Mouse (Mus musculus): ENCODE measurements around the gene Dgat2.

Gene Dgat2

DNA sequence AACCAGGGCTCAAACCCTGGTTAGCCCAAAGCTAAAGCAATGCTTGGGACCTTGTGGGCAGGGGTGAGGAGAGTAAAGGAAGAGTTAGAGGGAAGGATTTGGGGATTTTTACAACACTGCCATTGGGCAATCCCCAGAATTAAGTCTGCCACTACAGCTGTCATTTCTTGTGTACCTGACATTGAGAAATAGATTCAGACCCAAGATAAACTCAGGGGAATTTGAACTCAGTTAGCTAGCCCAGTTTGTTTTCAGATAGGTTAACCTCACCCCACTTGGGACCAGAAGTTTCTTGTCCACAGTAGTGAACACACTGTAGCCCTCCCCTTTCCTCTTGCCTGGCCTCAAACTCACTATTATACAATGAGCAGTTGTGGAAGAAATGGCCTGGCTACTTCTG lies 8.9 kb upstream of the Dgat2 start:
- DNase-seq, result no peak

DNA sequence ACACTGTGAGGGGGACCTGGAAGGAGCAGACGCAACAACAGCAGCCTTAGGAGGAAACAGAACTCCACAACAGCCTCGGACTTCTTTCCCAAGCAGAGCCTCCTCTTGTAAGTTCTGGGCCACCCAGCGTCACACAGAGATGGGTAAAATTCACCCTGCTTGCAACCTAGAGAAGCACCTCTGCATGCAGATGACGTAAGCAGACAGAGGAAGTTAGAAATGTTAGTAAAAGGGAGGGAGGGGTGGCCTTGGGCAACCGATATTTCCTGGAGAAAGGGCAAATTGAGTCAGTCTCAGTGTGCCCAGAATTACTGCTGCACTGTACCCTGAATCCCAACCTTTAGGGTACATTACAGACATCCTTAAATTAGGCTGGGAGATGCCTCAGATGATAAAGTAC lies 7.4 kb upstream of the Dgat2 start:
- no peak for DNase-seq

DNA sequence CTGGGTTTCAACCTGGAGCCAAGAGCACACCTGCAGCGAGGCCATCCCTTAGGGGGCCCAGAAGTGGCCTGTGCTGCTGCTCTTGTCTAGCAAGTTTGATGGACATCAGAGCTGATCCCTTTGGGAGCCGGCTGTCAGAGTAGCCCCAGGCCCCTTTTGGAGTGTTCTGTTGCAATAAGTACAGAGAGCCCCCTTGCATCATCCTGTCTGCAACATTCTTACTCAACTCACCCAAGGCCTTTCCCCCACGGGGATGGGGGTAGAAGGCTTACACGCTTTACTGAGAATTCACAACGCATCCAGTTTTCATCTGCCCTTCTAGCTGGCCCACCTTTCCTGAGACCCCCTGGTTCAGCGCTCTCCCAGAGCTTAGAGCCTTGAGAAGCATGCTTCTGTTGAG lies 6.1 kb upstream of the Dgat2 start:
- DNase-seq, result no peak

DNA sequence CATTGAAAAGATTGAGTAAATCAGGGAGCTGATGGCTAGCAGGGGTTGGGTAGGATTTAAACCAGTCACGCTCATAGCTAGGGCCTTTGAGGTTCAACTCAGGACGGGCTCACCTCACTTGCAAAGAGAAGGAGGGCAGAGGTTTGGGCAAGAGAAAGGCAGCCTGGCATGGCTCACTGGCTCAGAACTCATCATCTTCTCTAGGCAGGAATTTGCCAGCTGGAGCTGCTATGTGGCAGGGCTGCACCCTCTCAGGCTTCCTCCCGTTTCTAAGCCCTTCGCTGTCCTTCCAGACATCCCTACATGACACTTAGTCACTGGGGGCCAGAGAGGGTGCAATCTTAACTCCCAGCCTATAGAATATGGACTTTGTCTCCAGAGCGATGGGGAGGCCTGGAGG lies 4.9 kb upstream of the Dgat2 start:
- no peak for DNase-seq

DNA sequence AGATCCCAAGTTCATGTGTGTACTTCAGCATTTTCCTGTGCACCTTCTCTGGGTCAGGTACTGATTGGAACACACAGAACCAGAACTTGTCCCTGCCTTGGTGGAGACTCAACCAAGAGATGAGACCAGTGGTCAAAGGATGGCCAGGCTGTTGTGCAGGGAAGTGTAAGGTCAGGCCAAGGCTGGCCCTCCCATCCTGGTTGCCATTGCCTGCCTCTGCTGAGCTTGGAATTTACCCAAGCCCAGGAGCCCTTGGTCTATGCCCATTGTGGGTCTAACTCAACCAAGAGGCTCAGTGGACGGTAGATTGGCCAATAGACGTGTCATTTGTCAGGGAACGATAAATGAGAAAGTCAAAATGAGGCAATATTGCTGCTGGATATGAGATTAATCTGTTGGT lies 2.9 kb upstream of the Dgat2 start:
- DNase-seq, result no peak

DNA sequence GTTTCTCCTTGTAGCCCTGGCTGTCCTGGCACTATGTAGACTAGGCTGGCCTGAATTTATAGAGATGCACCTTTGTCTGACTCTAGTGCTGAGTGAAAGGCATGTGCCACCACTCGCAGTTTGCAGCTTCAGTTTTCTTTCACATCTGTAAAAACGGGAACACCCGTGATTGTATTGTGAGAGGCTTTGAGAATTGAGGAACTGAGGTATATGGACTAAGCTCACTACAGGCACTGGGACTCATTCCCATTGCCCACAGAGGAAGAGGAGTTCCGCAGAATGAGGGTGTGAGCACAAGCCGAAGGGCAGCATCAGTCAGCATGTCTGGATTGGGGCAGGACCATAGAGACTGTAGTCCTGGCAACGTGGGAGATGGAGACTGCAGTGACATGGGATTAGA lies 1.2 kb upstream of the Dgat2 start:
- DNase-seq, result no peak

DNA sequence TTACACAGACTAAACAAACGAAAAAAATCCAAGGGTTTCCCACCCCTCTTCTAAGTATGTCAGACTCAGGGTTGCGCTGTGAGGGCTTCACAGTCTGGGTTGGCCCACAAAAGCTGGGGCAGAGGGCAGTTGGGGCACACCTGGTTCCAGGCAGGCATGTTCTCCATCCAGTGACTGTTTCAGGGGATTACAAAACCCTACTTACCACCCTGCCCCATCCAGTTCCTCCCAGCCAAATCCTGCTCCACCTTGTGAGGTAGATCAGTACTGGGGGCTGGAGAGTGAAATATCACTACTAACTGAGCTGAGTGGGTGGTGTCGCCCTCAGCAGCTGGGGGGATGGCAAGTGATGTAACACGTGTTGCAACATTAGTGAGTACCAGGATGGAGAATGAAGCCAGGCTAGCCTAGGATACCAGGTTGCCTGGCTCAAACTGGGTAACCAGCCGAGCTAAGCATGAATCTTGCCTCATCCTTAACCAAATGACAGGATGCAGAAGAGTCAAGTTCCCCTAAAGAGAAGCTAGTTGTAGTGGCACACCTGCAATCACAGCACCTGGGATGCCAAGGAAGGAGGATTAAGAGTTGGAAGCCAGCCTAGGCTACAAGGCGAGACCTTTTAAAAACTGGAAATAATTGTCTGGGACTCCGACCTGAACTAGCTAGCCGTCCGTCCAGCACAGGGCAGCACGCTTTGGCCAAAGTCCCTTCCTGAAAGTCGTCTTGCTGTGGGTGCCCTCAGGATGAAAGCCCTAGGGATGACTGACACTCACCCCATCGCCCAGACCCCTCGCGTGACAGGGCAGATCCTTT lies 694 bp downstream of the Dgat2 start:
- DNase-seq, result peak; percentile 14

DNA sequence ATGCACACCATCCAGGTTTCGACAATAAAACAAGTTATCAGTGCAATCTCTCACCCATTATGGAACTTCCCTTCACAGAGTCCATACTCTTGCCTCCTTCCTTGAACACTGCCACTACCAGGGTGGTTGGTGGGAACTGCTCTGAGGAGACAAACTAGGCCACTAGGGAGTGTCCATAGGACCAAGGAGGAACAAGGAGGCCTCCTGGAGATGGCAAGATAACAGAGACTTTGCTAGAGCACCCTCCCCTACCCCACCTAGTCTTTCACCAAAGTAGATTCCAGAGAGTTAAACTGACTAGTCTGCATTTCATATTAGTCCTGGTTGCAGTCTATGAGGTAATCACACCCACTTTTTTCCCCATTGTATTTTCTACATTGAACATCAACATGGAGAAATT lies 2.4 kb downstream of the Dgat2 start:
- no peak for DNase-seq

DNA sequence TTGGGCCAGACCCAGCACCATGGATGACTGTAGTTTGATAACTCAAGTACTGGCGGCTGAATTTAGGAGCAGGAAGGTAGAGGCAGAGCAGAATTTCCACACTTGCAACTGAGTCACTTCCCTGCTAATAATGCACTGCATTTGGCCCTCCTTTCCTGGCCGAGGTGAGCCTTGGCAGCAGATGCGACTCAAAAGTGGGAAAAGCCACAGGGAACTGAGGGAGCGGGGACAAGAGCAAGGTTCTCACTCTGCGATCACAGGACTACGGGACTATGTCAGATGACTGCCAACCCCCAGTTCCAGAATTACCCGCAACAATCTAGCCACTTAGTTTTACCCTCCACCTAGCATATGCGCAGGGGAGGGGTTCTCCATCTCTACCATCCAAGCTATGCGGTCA lies 3.2 kb downstream of the Dgat2 start:
- DNase-seq, result no peak

DNA sequence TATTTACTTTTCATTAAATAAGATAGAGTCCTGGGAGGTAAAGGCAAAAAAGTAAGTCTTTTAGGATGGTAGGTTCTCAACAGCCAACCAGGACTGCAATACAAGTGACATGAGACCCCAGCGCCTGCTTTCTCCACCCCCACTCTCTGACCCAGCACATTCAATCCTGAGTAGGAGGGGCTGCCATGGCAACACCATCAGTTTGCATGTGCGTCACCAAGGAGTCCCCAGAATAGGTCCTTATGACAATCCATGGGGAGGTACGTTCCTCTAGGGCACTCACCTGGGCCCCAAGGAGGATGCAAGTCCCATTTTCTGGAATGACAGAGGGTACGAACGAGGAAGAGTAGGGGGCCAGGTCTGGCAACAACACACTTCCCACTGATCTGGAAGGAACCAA lies 5.1 kb downstream of the Dgat2 start:
- DNase-seq, result no peak

DNA sequence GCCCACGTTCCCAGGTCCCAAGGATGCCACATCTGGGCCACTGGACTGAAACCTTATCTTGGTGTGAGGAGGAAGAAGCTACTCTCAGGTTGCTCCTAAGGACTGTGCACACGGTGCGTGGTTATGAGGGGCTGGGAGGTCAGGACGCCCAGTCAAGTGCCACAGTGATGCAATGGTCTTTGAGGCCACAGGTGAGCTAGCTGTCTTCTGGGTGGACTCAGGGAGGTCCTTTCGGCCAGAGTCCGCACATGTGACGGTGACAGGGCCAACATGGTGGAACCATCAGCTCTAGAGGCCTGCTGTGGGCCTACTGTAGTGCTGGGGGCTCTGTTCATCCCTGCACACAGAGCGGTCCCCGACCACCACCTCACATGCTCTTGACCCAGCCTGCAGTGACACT lies 6.9 kb downstream of the Dgat2 start:
- DNase-seq, result no peak

DNA sequence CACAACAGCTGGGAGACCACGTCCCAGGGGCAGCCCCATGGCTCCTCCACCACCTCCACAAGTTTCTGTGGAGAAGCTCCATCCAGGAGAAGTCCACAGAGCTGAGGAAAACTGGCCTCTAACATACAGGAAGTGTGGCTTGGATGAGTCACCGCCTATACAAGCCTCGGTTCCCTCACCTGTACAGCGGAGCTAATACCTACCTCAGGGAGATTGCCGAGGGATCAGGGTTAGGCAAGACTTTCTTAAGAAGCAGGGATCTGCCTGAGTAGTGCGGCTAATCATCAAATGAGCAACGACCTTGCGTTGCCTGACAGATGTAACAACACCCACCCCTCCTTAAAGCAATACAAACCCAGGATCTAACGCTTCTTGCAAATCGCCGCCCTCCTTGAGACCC lies 7.4 kb downstream of the Dgat2 start:
- DNase-seq, result no peak

DNA sequence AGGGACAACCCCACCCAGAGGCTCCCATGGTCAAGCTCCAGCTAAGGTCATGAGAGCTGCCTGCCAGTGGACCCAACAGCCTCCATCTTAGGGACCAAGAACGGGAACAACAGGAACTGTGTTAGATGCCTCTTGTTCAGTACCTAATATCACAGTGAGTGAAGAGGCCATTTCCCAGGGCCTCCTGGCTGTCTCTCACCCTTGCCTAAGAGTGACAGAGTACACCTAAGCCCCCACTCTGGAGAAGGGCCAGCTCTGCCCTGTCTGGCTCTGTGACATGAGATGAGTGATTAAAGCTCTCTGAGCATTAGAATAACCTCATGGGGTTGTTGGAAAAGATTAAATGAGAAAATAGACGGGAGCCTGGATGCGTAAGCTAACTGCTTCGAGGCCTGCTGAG lies 8.5 kb downstream of the Dgat2 start:
- no peak for DNase-seq

DNA sequence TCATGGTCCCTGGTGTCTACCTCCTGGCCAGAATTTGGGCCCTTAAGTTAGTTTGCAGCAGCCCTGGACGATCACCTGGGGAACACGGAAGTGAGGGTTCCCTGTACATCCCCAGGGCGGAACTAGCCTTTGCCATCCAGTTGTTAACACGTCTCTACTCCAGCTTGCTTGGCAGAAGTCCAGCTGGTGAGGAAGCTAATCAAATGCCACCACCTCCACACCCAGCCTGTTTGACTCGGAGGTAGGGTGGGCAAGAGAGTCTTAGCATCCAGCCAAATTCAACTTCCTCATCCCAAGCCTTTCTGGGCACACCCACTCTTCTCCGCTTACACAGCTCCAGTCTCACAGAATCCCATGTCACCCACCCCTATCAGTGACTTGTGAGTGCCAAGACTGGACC lies 9.6 kb downstream of the Dgat2 start:
- DNase-seq, result no peak

DNA sequence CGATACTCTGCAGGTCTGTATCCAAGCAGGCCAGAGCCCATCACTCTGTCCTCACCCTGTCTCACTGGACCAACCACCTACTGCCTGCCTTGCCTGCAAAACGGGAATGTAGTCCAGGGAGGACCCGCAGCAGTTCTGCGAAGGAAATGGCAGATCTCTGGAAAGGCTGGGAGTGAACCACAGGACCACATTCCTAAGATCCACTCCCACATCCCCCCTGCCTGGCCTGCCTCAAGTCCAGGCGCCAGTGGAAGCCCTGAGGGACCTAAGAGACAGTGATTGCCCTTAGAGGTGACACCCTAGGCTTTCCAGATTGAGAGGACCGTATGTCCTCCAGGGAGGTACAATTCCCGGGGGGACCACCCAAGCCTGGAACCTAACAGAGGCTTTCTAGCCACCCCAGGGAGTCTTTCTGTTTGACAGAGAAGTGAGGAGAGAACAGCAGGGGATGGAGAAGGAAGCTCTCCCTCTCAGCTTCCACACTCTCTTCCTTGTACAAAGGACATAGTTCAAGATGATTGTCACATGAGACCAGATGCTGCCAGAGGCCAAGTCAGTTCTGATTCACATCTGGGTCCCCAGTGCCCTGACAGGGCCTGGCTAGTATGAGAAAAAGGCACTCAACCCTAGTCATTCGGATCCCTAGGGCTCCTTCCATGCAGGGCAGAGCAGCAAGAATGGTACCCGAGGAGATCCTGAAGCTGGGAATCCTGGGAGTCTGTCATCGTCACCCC lies 10.6 kb downstream of the Dgat2 start:
- no peak for DNase-seq

DNA sequence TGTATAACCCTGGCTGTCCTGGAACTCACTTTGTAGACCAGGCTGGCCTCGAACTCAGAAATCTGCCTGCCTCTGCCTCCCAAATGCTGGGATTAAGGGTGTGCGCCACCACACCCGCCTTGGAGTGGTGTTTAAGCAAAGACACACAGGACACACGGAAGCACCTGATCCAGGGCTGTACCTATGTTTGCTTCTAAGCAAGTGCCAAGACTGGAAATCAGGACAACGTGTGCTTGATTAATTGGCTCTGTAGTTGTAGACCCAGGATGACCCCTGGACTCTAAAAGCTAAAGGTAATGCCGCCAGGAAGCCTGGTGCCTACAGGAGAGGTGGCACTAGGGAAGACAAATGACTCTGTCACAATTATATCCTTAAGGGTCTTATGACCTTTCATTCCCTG lies 12.0 kb downstream of the Dgat2 start:
- no peak for DNase-seq

DNA sequence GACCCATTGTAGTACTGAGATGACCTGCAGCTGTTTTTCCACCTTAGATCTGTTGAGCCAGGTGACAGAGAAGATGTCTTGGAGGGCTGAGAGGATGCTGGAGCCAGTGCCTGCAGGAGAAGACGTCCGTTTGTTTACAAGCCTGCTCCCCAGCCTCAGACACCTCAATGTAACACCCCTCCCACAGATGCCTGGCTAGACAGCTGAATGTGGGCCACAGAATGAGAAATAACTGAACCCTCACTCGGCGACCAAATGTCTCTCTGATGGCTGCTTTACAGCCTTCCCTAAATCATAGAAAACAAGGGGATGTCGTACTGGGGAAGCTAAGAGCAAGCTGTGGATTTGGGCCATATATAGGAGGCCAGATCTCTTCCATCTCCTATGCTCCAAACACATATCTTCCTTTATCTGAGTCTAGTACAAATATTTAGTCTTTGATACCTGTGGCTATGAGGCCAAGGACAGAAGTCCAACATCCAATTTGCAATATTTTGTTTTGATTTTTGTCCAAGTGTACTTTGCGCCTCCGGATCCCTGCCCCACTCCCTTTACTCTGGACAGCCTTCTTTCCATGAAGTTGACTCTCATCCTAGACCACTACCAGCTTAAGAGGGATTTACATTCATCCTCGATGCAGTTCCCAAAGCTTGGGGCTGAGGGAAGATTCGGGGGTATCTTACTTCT lies 12.7 kb downstream of the Dgat2 start:
- no peak for DNase-seq

DNA sequence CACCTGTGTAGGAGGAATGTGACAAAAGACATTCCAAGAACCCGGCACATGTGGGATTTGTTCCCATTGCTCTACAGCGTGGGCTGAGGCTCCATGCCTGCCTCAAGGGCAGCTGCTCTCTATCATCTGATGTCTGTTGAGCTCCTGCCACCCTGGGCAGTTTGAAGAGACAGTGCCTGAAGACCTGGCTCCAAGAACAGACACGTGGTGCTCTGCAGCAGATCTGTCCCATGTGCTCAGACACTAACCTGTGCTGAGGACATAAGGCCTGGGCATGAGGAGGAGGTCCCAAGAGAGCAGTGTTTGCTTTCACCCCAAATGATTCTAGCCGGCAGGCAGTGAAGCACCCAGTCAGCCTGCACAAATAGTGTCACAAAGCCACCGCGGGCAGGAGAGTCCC lies 13.8 kb downstream of the Dgat2 start:
- DNase-seq, result no peak

DNA sequence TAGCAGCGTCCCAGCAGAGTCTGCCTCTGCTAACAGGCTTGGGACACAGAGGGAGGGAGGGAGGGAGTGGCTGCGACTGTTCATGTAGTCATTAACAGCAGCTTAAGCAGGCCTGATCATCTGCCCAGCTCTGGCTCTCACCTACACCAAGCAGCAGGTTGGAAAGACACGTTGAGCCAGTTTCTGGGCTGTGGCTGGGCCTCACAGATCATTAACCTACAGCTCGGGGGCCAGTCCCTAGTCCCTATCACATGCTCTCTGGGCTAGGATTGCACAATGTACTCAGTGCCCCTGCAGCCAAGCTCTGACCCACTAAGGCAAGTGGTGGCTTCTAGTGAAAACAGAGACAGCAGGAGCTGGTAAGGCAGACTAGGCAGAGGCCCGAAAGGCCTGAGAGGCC lies 14.6 kb downstream of the Dgat2 start:
- DNase-seq, result no peak

DNA sequence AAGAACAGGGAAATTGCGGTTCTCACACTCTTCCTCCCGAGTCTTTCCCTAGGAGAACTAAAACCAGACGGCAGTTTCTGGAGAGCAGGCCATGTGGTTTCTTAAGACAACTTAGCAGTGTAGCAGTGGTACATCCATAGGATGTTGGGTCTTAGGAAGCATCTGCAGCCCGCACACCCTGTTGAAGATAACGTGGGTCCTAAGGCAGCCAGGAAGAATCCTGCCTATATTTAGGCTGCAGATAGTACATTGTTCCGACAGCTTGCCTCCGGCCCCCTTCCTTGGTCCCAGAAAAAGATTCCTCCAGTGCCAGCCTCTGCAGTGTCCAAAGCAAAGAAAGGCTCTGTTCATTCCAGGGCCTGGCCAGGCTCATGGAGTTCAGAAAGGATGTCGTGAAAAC lies 16.4 kb downstream of the Dgat2 start:
- DNase-seq, result no peak

DNA sequence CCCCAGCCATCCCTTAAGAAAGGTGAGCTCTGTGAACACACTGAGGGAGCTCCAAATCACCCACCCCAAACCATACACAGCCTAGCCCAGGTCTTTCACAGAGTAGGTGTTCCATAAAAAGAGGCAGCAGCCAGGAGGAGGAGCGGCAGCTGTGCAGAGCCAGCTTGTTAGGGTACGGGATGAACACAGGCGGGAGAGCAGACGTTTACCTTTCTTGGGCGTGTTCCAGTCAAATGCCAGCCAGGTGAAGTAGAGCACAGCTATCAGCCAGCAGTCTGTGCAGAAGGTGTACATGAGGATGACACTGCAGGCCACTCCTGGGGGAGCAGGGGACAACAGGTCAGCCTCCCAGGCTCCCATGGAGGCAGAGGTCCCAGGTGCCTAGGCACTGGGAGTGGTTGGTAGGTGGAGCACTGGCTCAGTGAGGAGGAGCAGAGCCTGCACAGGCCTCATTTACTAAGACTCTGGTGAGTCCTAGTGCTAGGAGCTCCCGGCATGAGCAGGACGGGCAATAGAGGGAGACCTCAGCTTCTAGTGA lies 17.6 kb downstream of the Dgat2 start:
- no peak for DNase-seq

DNA sequence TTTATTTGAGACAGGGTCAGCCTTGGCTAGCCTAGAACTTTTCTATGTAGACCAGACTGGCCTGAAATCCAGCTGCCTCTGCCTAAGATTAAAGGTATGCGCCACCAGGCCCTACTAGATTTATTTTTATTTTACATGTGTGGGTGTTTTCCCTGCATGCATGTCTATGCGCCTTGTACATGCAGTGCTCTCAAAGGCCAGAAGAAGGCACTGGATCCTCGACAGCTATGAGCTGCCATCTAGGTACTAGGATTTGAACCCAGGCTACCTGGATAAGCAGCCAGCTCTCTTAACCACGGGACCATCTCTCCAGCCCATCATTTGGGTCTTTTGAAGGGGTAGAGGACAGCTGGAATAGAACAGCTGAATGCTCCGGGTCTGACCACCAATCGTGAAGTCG lies 20.1 kb downstream of the Dgat2 start:
- DNase-seq, result no peak

DNA sequence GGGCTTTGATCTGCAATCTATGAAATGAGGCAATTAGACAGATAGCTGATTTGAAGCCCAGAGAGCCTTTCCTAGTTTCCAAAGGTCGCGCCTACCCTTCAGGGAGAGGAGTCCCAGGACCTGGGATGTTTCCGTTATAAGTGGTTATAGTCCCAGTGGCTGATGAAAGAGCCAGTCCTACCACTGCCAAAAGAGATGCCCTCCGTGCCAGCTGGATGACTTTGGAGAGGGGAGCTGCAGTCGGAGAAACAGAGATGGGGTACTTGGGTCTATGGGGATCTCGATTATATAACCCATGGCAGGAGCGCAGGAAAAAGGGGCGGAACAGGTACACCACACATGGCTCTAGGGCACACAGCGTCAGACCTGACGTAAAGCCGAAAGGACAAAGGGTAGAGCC lies 20.6 kb downstream of the Dgat2 start:
- DNase-seq, result no peak

DNA sequence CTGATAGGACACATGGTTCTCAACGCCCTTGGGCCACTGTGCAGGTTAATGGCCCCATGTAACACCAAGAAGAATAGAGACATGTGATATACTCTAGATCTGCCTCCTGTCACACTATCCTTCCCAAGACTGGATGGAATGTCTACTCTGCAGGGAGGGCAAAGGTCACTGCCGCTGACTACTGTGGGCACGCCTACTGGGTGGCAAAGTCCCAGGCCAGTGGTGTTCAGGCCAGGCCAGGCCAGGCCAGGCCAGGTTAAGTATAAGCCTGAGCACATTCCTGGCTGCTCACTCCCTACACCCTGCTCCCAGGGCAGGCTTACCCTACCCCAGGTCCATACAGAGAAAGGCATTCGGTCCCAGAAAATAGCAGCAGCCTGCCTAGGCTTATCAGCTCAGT lies 21.0 kb downstream of the Dgat2 start:
- DNase-seq, result no peak
